Mouse (Mus musculus) neural tube, embryonic 14.5 days (tissue): ENCODE measurements around the gene 4930402H24Rik. TPM values are rescaled to one million over a fixed set of nuclear protein-coding genes. Genes with fewer than 3 reads are reported as not detected.
A peak's percentile ranks its signal among the peaks of the same experiment; 100 is the strongest.

Experiments used
- ATAC-seq: fragments of 200-750 bp; cut with Nextera tagmentation; 2 replicates; pipeline ENCODE4 v1.8.0; 2017; ENCODE audit warnings: low read depth, mild to moderate bottlenecking, moderate TSS enrichment, moderate library complexity
- H3K27ac ChIP-seq: fragments of 300-500 bp; sonication (generic); 2 replicates; pipeline ENCODE4 v1.5.1; 2014; ENCODE audit warnings: low read depth, mild to moderate bottlenecking, control low read depth, low read length, moderate library complexity, mixed read lengths
- H3K27me3 ChIP-seq: fragments of 300-500 bp; sonication (generic); 2 replicates; pipeline ENCODE4 v1.6.1; 2014; ENCODE audit warnings: low read length; ENCODE audit not compliant: control insufficient read depth, insufficient read depth
- H3K36me3 ChIP-seq: fragments of 300-500 bp; sonication (generic); 2 replicates; pipeline ENCODE4 v1.6.1; 2014; ENCODE audit warnings: low read length, mixed read lengths; ENCODE audit not compliant: control insufficient read depth, insufficient read depth
- H3K4me1 ChIP-seq: fragments of 300-500 bp; sonication (generic); 2 replicates; pipeline ENCODE4 v1.6.1; 2014; ENCODE audit warnings: low read length; ENCODE audit not compliant: control insufficient read depth, insufficient read depth
- H3K4me2 ChIP-seq: fragments of 300-500 bp; sonication (generic); 2 replicates; pipeline ENCODE4 v1.6.1; 2014; ENCODE audit warnings: mild to moderate bottlenecking, low read depth, low read length, control low read depth
- H3K4me3 ChIP-seq: fragments of 300-500 bp; sonication (generic); 2 replicates; pipeline ENCODE4 v1.5.1; 2014; ENCODE audit warnings: low read depth, low read length, control low read depth, mixed read lengths
- H3K9ac ChIP-seq: fragments of 300-500 bp; sonication (generic); replicated peaks from 2 replicates; pipeline ENCODE4 v1.6.1; 2014; ENCODE audit warnings: low read depth, mild to moderate bottlenecking, control low read depth, low read length, mixed read lengths
- H3K9me3 ChIP-seq: fragments of 300-500 bp; sonication (generic); 2 replicates; pipeline ENCODE4 v1.6.1; 2016; ENCODE audit warnings: low read length; ENCODE audit not compliant: control insufficient read depth
- WGBS: fragments of 180-500 bp; shearing (Covaris S2); extraction: QIAGEN DNeasy Blood & Tissue Kit; methylation state at CpG from one replicate; pipeline ENCODE4 v1.1.7; 2014; 5-methylcytosine and 5-hydroxymethylcytosine counted together
- polyA plus RNA-seq: library from polyadenylated mRNA; unstranded; fragments of >200 nt; fragmentation: Nextera tagmentation; extraction: Ambion mirVana; gene quantifications from 2 replicates; pipeline ENCODE4 v1.2.1, GENCODE M21; 2014

4930402H24Rik gene
- polyA plus RNA-seq, 1 experiment from 2014 or later, result 109 TPM

- Histone ChIP-seq H3K36me3 (no peaks in the 10 kb centered on the region), H3K27me3 (no peaks in the 10 kb centered on the region), H3K4me2 (no peak overlapping the region), H3K27ac (no peak overlapping the region), H3K9me3 (no peaks in the 10 kb centered on the region), H3K4me3 (no peak overlapping the region), H3K4me1 (0 out of 2 replicates have a peak, but pooled peaks cover 2% of the 10 kb centered on the region), H3K9ac (no peak overlapping the region)
- WGBS, result 67% methylated on average over 1 of the region's 1 CpGs
- no peak for ATAC-seq
Observed at GRCm38 (mm10) chr2:130917686-130918085, 11.5 kb upstream of the 4930402H24Rik start.

GRCm38 (mm10) chr2:130916521-130917147 is 10.4 kb upstream of the 4930402H24Rik start:
- peak overlapping the region; percentile 16; the same call in 1 of the 2 replicates for H3K27ac ChIP-seq
- no peaks in the 10 kb centered on the region for H3K36me3 ChIP-seq
- H3K4me2 ChIP-seq, result no peak overlapping the region
- no peak; the same call in 1 of the 2 replicates for ATAC-seq
- H3K9me3 ChIP-seq, result no peaks in the 10 kb centered on the region
- no peaks in the 10 kb centered on the region for H3K27me3 ChIP-seq
- H3K4me1 ChIP-seq, result 0 out of 2 replicates have a peak, but pooled peaks cover 2% of the 10 kb centered on the region
- H3K9ac ChIP-seq, result no peak overlapping the region
- H3K4me3 ChIP-seq, result no peak overlapping the region
- WGBS, result 7% methylated on average over 3 of the region's 3 CpGs

GRCm38 (mm10) chr2:130914873-130915272 is 8.7 kb upstream of the 4930402H24Rik start:
- no peak overlapping the region for H3K9ac ChIP-seq
- 71% methylated on average over 1 of the region's 1 CpGs for WGBS

GRCm38 (mm10) chr2:130911691-130912090 is 5.5 kb upstream of the 4930402H24Rik start:
- Histone ChIP-seq H3K4me1 (peaks cover 13% of the 10 kb centered on the region), H3K27me3 (no peaks in the 10 kb centered on the region; the same call in 1 of the 2 replicates), H3K4me2 (no peak overlapping the region), H3K9ac (no peak overlapping the region), H3K9me3 (no peaks in the 10 kb centered on the region), H3K27ac (no peak overlapping the region), H3K36me3 (no peaks in the 10 kb centered on the region), H3K4me3 (no peak overlapping the region)
- WGBS, result 71% methylated on average over 1 of the region's 1 CpGs
- ATAC-seq, result no peak

More at GRCm38 (mm10) chr2:130914873-130915272, 8.7 kb upstream of the 4930402H24Rik start:
- Histone ChIP-seq H3K4me2 (no peak overlapping the region), H3K4me1 (0 out of 2 replicates have a peak, but pooled peaks cover 2% of the 10 kb centered on the region), H3K9me3 (no peaks in the 10 kb centered on the region), H3K27me3 (no peaks in the 10 kb centered on the region), H3K36me3 (no peaks in the 10 kb centered on the region), H3K27ac (no peak overlapping the region), H3K4me3 (no peak overlapping the region)
- ATAC-seq, result no peak

- no peaks in the 10 kb centered on the region for H3K9me3 ChIP-seq
- ATAC-seq, result peak; percentile 47
- H3K4me2 ChIP-seq, result peak overlapping the region; percentile 84
- H3K9ac ChIP-seq, result peak overlapping the region; percentile 95
- H3K4me1 ChIP-seq, result peaks cover 17% of the 10 kb centered on the region
- H3K27me3 ChIP-seq, result no peaks in the 10 kb centered on the region; the same call in 1 of the 2 replicates
- H3K27ac ChIP-seq, result peak overlapping the region; percentile 80
- H3K4me3 ChIP-seq, result peak overlapping the region; percentile 98
- under 1% methylated on average over 51 of the region's 58 CpGs for WGBS
- H3K36me3 ChIP-seq, result no peaks in the 10 kb centered on the region
Observed at GRCm38 (mm10) chr2:130906584-130907315, 544 bp upstream of the 4930402H24Rik start.

- 85% methylated on average over 2 of the region's 2 CpGs for WGBS
- no peaks in the 10 kb centered on the region for H3K9me3 ChIP-seq
- no peak for ATAC-seq
- H3K4me1 ChIP-seq, result 0 out of 2 replicates have a peak, but pooled peaks cover 4% of the 10 kb centered on the region
- H3K36me3 ChIP-seq, result no peaks in the 10 kb centered on the region
- H3K4me2 ChIP-seq, result no peak overlapping the region
- H3K27me3 ChIP-seq, result no peaks in the 10 kb centered on the region
- no peak overlapping the region for H3K4me3 ChIP-seq
- no peak overlapping the region for H3K9ac ChIP-seq
- no peak overlapping the region for H3K27ac ChIP-seq
Observed at GRCm38 (mm10) chr2:130898783-130899182, 7.4 kb downstream of the 4930402H24Rik start.

- no peaks in the 10 kb centered on the region for H3K27me3 ChIP-seq
- ATAC-seq, result no peak
- H3K4me2 ChIP-seq, result no peak overlapping the region
- no peak overlapping the region for H3K4me3 ChIP-seq
- 0 out of 2 replicates have a peak, but pooled peaks cover 4% of the 10 kb centered on the region for H3K4me1 ChIP-seq
- no peak overlapping the region for H3K9ac ChIP-seq
- no peaks in the 10 kb centered on the region for H3K36me3 ChIP-seq
- H3K9me3 ChIP-seq, result no peaks in the 10 kb centered on the region
- H3K27ac ChIP-seq, result no peak overlapping the region
- WGBS, result 63% methylated on average over 2 of the region's 2 CpGs
Observed at GRCm38 (mm10) chr2:130897856-130898255, 8.3 kb downstream of the 4930402H24Rik start.

- Histone ChIP-seq H3K4me1 (0 out of 2 replicates have a peak, but pooled peaks cover 4% of the 10 kb centered on the region), H3K27ac (0 out of 2 replicates have a peak overlapping the region, but pooled peaks have one; percentile 28), H3K27me3 (no peaks in the 10 kb centered on the region), H3K36me3 (no peaks in the 10 kb centered on the region), H3K4me3 (no peak overlapping the region), H3K9me3 (no peaks in the 10 kb centered on the region), H3K4me2 (no peak overlapping the region), H3K9ac (no peak overlapping the region)
- 16% methylated on average over 2 of the region's 2 CpGs for WGBS
- peak; percentile 85; the same call in 1 of the 2 replicates for ATAC-seq
Observed at GRCm38 (mm10) chr2:130896944-130897343, 9.3 kb downstream of the 4930402H24Rik start.

GRCm38 (mm10) chr2:130887456-130887855 is 18.8 kb downstream of the 4930402H24Rik start:
- Histone ChIP-seq H3K4me1 (no peaks in the 10 kb centered on the region), H3K27me3 (no peaks in the 10 kb centered on the region), H3K9me3 (no peaks in the 10 kb centered on the region), H3K4me2 (no peak overlapping the region), H3K27ac (no peak overlapping the region), H3K36me3 (no peaks in the 10 kb centered on the region), H3K9ac (no peak overlapping the region), H3K4me3 (no peak overlapping the region)
- ATAC-seq, result no peak
- WGBS, result 82% methylated on average over 1 of the region's 1 CpGs
